Mouse (Mus musculus) ES-E14 (cell line): Measurements from ENCODE around the gene Hamp2. TPM values are rescaled to one million over a fixed set of nuclear protein-coding genes. Genes with fewer than 3 reads are reported as not detected.
"Not testable (repeated sequence)": the region's sequence is repeated elsewhere in the genome, so short reads cannot be mapped to it uniquely, and the experiment has no call there.

Experiments used
- DNase-seq: peaks from one replicate; pipeline ENCODE4 v3.0.0-alpha.2; 2013; ENCODE audit warnings: low read depth, low spot score
- H3K27ac ChIP-seq: 2 replicates; pipeline ENCODE4 v1.5.1; 2012; ENCODE audit warnings: low read depth, mild to moderate bottlenecking, low read length, moderate library complexity, mixed read lengths; ENCODE audit not compliant: poor library complexity, insufficient read depth, severe bottlenecking
- H3K36me3 ChIP-seq: 2 replicates; pipeline ENCODE4 v1.6.1; 2012; ENCODE audit warnings: mild to moderate bottlenecking, low read length, moderate library complexity, mixed read lengths; ENCODE audit not compliant: control insufficient read depth, poor library complexity, insufficient read depth, severe bottlenecking
- H3K4me1 ChIP-seq, 2 experiments: fragments of 150-350 bp in 1 of 2; sonication (generic) in 1 of 2; 2 replicates each; pipeline ENCODE4 v1.6.1; 2012; ENCODE audit warnings: low read length in 2 of 2, mild to moderate bottlenecking in 1 of 2, mixed read lengths in 1 of 2; ENCODE audit not compliant: control insufficient read depth in 2 of 2, insufficient read depth in 2 of 2, poor library complexity in 1 of 2
- H3K4me3 ChIP-seq, 2 experiments: fragments of 150-350 bp in 1 of 2; sonication (generic) in 1 of 2; 2 replicates each; pipeline ENCODE4 v1.5.1; 2012; ENCODE audit warnings: low read length in 2 of 2, low read depth in 1 of 2, mild to moderate bottlenecking in 1 of 2, mixed read lengths in 1 of 2; ENCODE audit not compliant: insufficient read depth in 1 of 2, poor library complexity in 1 of 2, severe bottlenecking in 1 of 2
- H3K9ac ChIP-seq: 2 replicates; pipeline ENCODE4 v1.6.1; 2012; ENCODE audit warnings: low read depth, mild to moderate bottlenecking, low read length, mixed read lengths; ENCODE audit not compliant: poor library complexity, insufficient read depth, severe bottlenecking
- H3K9me3 ChIP-seq: fragments of 150-350 bp; sonication (generic); 2 replicates; pipeline ENCODE4 v1.6.1; 2012; ENCODE audit warnings: low read depth, mild to moderate bottlenecking, low read length; ENCODE audit not compliant: control insufficient read depth, insufficient read depth
- CHD2 ChIP-seq: IDR thresholded peaks from 2 replicates; pipeline ENCODE4 v1.6.1; 2014; ENCODE audit warnings: mild to moderate bottlenecking, low read depth, low read length, inconsistent platforms
- HCFC1 ChIP-seq: IDR thresholded peaks from 2 replicates; pipeline ENCODE4 v1.6.1; 2012; ENCODE audit warnings: low read length, inconsistent platforms, borderline replicate concordance; ENCODE audit not compliant: insufficient read depth
- MAFK ChIP-seq: IDR thresholded peaks from 2 replicates; pipeline ENCODE4 v1.6.1; 2014; ENCODE audit warnings: mild to moderate bottlenecking, low read depth, low read length, inconsistent platforms; ENCODE audit not compliant: insufficient read depth
- ZC3H11A ChIP-seq: IDR thresholded peaks from 2 replicates; pipeline ENCODE4 v1.6.1; 2012; ENCODE audit warnings: low read depth, mild to moderate bottlenecking, inconsistent platforms, low read length, borderline replicate concordance
- ZNF384 ChIP-seq: IDR thresholded peaks from 2 replicates; pipeline ENCODE4 v1.6.1; 2012; ENCODE audit warnings: low read depth, low read length, inconsistent platforms
- in situ Hi-C, 2 experiments: fragments of 600-800 bp; cut with MboI; formaldehyde crosslinking; loops; one replicate each; pipeline ENCODE4 v1.15.1; 2025; ENCODE audit warnings: low sequenced_read_pairs in 2 of 2, inconsistent platforms in 1 of 2; ENCODE audit not compliant: unreplicated experiment in 2 of 2
- total RNA-seq: library from RNA; depleted of rRNA; stranded (reverse); fragments of 300-350 nt; gene quantifications from 2 replicates; pipeline ENCODE4 v1.2.3, GENCODE M21; 2012

Gene Hamp2
- total RNA-seq, 1 experiment, result not detected

GRCm38 (mm10) chr7:30943909-30944635, 19.6 kb upstream of the Hamp2 start, which contains the start of gene Hamp:
Gene Hamp, minus strand, starts transcription at chr7:30944032.
- TF ChIP-seq ZC3H11A (no peak), HCFC1 (no peak), ZNF384 (no peak), CHD2 (no peak), MAFK (no peak)
- no peak for DNase-seq
- in situ Hi-C loops, result no loop called here

DNA sequence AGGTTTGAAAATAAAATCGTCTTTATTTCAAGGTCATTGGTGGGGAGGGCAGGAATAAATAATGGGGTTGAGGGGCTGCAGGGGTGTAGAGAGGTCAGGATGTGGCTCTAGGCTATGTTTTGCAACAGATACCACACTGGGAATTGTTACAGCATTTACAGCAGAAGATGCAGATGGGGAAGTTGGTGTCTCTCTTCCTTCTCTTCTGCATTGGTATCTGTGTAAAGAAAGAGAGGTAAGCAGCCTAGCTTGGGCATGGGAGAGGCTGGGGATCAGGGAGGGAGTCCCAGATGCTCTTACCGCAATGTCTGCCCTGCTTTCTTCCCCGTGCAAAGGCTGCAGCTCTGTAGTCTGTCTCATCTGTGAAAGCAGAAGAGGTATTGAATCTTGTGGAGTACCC, 17.9 kb upstream of the Hamp2 start:
- H3K9me3 ChIP-seq, H3K36me3 ChIP-seq, H3K27ac ChIP-seq, in situ Hi-C loops, DNase-seq, H3K4me1 ChIP-seq, H3K4me3 ChIP-seq, H3K9ac ChIP-seq: not testable (repeated sequence)

More at GRCm38 (mm10) chr7:30943909-30944635, 19.6 kb upstream of the Hamp2 start, which contains the start of gene Hamp:
- Histone ChIP-seq H3K4me1 (no peaks in the 10 kb centered on the region), H3K9me3 (no peaks in the 10 kb centered on the region), H3K9ac (no peak within 1 kb of the TSS), H3K4me3 (no peak within 1 kb of the TSS), H3K27ac (no peak within 1 kb of the TSS), H3K36me3 (peaks cover 8% of the 10 kb centered on the region; the same call in 1 of the 2 replicates)

DNA sequence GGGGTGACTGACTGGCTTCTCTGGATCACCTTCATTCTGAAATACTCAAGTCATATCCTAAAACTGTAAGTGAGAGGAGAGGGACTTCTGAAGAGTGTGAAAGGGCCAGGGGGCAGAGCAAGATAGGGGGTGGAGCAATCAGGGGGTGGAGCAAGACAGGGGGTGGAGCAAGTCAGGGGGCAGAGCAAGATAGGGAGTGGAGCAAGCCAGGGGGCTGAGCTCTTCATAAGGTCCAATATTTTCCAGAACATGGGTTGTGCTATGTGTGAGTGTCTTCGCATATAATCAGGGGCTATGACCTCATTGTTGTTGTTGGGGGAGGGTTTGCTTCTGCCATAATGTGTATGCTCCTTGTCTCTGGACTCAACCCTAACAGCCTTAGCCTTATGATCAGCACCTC, 15.6 kb upstream of the Hamp2 start:
- H3K27ac ChIP-seq, H3K4me3 ChIP-seq, DNase-seq, H3K4me1 ChIP-seq, H3K36me3 ChIP-seq, H3K9me3 ChIP-seq, in situ Hi-C loops, H3K9ac ChIP-seq: not testable (repeated sequence)

GRCm38 (mm10) chr7:30935422-30936099, 11.1 kb upstream of the Hamp2 start:
- in situ Hi-C loops, H3K27ac ChIP-seq, DNase-seq, H3K36me3 ChIP-seq, H3K9me3 ChIP-seq, H3K9ac ChIP-seq, H3K4me3 ChIP-seq, H3K4me1 ChIP-seq: not testable (repeated sequence)

DNA sequence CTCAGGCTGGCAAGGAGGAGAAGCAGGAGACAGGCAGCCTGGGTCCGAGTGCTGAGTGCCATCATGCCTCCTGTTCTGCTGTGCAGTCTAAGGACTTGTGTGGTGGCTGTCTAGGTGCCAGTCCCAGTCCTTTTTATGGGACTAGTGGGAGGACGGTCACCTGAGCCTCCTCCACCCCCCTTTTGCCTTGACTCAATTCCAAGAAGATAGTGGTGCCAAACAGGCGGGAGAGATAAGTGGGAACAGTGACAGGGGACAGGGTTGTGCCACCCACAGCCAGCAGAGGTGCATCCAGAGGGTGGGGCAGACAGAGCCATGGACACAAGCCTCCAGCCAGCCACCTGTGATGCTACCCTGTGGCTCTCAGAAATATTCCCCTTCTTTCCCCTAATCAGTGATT, 410 bp downstream of the Hamp2 start:
- no peak for DNase-seq
- Histone ChIP-seq H3K4me3 (no peak overlapping the region), H3K27ac (no peak overlapping the region), H3K9me3 (no peaks in the 10 kb centered on the region), H3K4me1 (no peaks in the 10 kb centered on the region), H3K9ac (no peak overlapping the region), H3K36me3 (no peaks in the 10 kb centered on the region)
- no peak for TF ChIP-seq MAFK
- TF ChIP-seq ZC3H11A, result no peak
- no peak for TF ChIP-seq CHD2
- TF ChIP-seq ZNF384, result no peak
- TF ChIP-seq HCFC1, result no peak
- in situ Hi-C loops, result no loop called here

DNA sequence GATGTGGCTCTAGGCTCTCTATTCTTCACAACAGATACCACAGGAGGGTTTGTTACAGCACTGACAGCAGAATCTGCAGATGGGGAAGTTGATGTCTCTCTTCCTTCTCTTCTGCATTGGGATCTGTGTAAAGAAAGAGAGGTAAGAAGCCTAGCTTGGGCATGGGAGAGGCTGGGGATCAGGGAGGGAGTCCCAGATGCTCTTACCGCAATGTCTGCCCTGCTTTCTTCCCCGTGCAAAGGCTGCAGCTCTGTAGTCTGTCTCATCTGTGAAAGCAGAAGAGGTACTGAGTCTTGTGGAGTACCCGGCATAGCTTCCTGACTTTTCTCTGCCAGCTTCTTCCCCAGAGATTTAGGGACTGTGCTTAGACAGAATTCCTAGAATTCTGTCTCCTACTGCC, 2.0 kb downstream of the Hamp2 start:
- H3K9ac ChIP-seq, H3K4me3 ChIP-seq, H3K4me1 ChIP-seq, DNase-seq, in situ Hi-C loops, H3K36me3 ChIP-seq, H3K9me3 ChIP-seq, H3K27ac ChIP-seq: not testable (repeated sequence)
